Mouse (Mus musculus) liver, embryonic 16.5 days (tissue): ENCODE measurements at regions not wholly inside any gene's neighbourhood (a gene's known extent, or its start where the extent isn't known, plus 50 kb on each side); places are given as distances from the start of the nearest gene placed in this dataset.

Experiments used
- ATAC-seq: fragments of 200-750 bp; cut with Nextera tagmentation; 2 replicates; pipeline ENCODE4 v1.8.0; 2017; ENCODE audit warnings: low read depth, mild to moderate bottlenecking, moderate number of reproducible peaks, moderate library complexity
- H3K27ac ChIP-seq: fragments of 300-500 bp; sonication (generic); 2 replicates; pipeline ENCODE4 v1.5.1; 2014; ENCODE audit warnings: mild to moderate bottlenecking, low read length
- H3K27me3 ChIP-seq: fragments of 300-500 bp; sonication (generic); 2 replicates; pipeline ENCODE4 v1.6.1; 2014; ENCODE audit warnings: low read depth, low read length, mixed read lengths; ENCODE audit not compliant: control insufficient read depth, insufficient read depth
- H3K36me3 ChIP-seq: fragments of 300-500 bp; sonication (generic); 2 replicates; pipeline ENCODE4 v1.6.1; 2014; ENCODE audit warnings: mild to moderate bottlenecking; ENCODE audit not compliant: control insufficient read depth, insufficient read depth
- H3K4me1 ChIP-seq: fragments of 300-500 bp; sonication (generic); 2 replicates; pipeline ENCODE4 v1.6.1; 2014; ENCODE audit warnings: low read depth, low read length, mixed read lengths; ENCODE audit not compliant: control insufficient read depth
- H3K4me2 ChIP-seq: fragments of 300-500 bp; sonication (generic); 2 replicates; pipeline ENCODE4 v1.6.1; 2014; ENCODE audit warnings: low read depth, low read length, mixed read lengths
- H3K4me3 ChIP-seq: fragments of 300-500 bp; sonication (generic); 2 replicates; pipeline ENCODE4 v1.5.1; 2014; ENCODE audit warnings: low read depth, mild to moderate bottlenecking, low read length
- H3K9ac ChIP-seq: fragments of 300-500 bp; sonication (generic); 2 replicates; pipeline ENCODE4 v1.6.1; 2014; ENCODE audit warnings: low read depth, low read length
- H3K9me3 ChIP-seq: fragments of 300-500 bp; sonication (generic); replicated peaks from 2 replicates; pipeline ENCODE4 v1.6.1; 2016; ENCODE audit warnings: low read length; ENCODE audit not compliant: control insufficient read depth
- WGBS: fragments of 180-500 bp; shearing (Covaris S2); extraction: QIAGEN DNeasy Blood & Tissue Kit; methylation state at CpG from one replicate; pipeline ENCODE4 v1.1.7; 2014; ENCODE audit not compliant: insufficient replicate concordance; 5-methylcytosine and 5-hydroxymethylcytosine counted together

- H3K4me1 ChIP-seq = no peaks in the 10 kb centered on the region; the same call in 1 of the 2 replicates
- H3K4me2 ChIP-seq = no peak overlapping the region
- ATAC-seq = no peak
- H3K36me3 ChIP-seq = no peaks in the 10 kb centered on the region
- H3K27ac ChIP-seq = no peak overlapping the region
- no peak overlapping the region for H3K9ac ChIP-seq
- WGBS = 71% methylated on average over 13 of the region's 13 CpGs
- H3K27me3 ChIP-seq = no peaks in the 10 kb centered on the region
- no peak overlapping the region for H3K4me3 ChIP-seq
- no peaks in the 10 kb centered on the region for H3K9me3 ChIP-seq
These were observed 96.3 kb downstream of the Spry2 start for GRCm38 (mm10) chr14:105800142-105800925.

GRCm38 (mm10) chr14:105799401-105799861 lies 97.2 kb downstream of the Spry2 start:
- Histone ChIP-seq H3K27ac (no peak overlapping the region), H3K9me3 (no peaks in the 10 kb centered on the region), H3K36me3 (no peaks in the 10 kb centered on the region), H3K4me1 (no peaks in the 10 kb centered on the region; the same call in 1 of the 2 replicates), H3K4me2 (no peak overlapping the region), H3K4me3 (no peak overlapping the region), H3K27me3 (no peaks in the 10 kb centered on the region), H3K9ac (no peak overlapping the region)
- 58% methylated on average over 3 of the region's 3 CpGs for WGBS
- no peak for ATAC-seq

- WGBS = 42% methylated on average over 4 of the region's 4 CpGs
- Histone ChIP-seq H3K4me3 (no peak overlapping the region), H3K4me1 (no peaks in the 10 kb centered on the region), H3K27ac (no peak overlapping the region), H3K4me2 (no peak overlapping the region), H3K9ac (no peak overlapping the region), H3K9me3 (no peaks in the 10 kb centered on the region), H3K36me3 (no peaks in the 10 kb centered on the region), H3K27me3 (no peaks in the 10 kb centered on the region)
- no peak for ATAC-seq
These were observed 103.5 kb downstream of the Spry2 start for GRCm38 (mm10) chr14:105793010-105793702.

DNA sequence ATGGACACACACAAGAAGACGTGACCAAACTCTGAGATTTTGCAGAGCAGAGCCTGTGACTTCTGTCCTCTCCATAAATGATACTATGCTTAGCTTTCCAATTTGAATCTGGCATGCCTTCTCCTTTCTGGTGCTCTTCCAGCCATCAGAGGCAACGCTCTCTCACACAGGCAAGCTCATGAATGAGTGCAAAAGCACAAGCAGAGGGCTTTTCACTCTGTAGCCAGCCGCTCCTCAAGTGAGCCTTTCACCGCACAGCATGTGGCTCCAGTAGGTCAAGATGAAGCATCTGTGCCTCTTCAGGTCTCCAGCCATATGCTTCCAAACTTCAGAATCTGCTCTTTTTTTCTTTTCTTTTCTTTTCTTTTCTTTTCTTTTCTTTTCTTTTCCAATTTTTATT lies 106.2 kb downstream of the Spry2 start:
- Histone ChIP-seq H3K9ac (no peak overlapping the region), H3K27me3 (no peaks in the 10 kb centered on the region), H3K4me3 (no peak overlapping the region), H3K4me1 (no peaks in the 10 kb centered on the region), H3K36me3 (no peaks in the 10 kb centered on the region), H3K4me2 (no peak overlapping the region), H3K27ac (no peak overlapping the region), H3K9me3 (no peaks in the 10 kb centered on the region)
- ATAC-seq = no peak
- WGBS = 71% methylated on average over 4 of the region's 4 CpGs

GRCm38 (mm10) chr14:105783428-105783827 lies 113.2 kb downstream of the Spry2 start:
- Histone ChIP-seq H3K4me1 (no peaks in the 10 kb centered on the region), H3K9me3 (no peaks in the 10 kb centered on the region), H3K36me3 (no peaks in the 10 kb centered on the region), H3K27me3 (no peaks in the 10 kb centered on the region), H3K4me2 (no peak overlapping the region), H3K9ac (no peak overlapping the region), H3K4me3 (no peak overlapping the region), H3K27ac (no peak overlapping the region)
- ATAC-seq = no peak
- WGBS = 64% methylated on average over 5 of the region's 5 CpGs

DNA sequence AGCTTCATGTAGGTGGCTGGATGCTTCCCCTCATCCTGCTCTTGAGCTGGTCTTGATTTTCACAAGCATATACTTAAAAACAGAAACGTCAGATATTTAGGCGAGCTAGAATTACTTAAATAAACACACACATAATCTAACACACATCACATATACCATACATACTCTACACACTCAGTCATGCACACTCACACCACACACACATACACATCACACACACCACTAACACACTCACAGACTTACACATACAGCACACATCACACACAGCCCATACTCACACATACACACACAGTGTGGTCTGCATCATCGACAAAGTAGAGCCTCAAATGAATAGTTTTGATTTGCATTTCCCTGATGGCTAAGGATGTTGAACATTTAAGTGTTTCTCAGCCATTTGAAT lies 116.9 kb downstream of the Spry2 start:
- H3K9me3 ChIP-seq = no peaks in the 10 kb centered on the region
- no peak for ATAC-seq
- no peaks in the 10 kb centered on the region for H3K4me1 ChIP-seq
- H3K27me3 ChIP-seq = no peaks in the 10 kb centered on the region
- no peak overlapping the region for H3K4me3 ChIP-seq
- 55% methylated on average over 3 of the region's 3 CpGs for WGBS
- no peak overlapping the region for H3K4me2 ChIP-seq
- no peak overlapping the region for H3K9ac ChIP-seq
- H3K27ac ChIP-seq = no peak overlapping the region
- H3K36me3 ChIP-seq = no peaks in the 10 kb centered on the region

DNA sequence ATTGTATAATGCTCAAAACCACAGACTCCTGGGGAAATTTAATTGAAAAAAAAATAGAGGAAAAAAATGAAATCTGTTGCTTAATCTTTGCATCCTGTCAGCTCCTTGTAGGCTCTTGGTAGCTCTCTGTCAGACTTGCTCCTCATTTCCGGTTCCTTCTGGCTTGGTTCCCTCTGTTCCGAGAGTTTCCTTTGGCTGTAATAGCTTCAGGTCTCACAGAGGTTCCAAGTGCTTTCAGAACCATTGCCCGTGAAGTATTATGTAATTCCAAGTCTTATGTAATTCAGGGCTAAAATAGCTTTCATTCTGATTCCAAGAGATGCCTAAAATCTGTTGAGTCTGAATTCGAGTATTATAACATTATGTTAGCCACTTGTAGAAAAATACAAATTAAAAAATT lies 117.3 kb downstream of the Spry2 start:
- Histone ChIP-seq H3K36me3 (no peaks in the 10 kb centered on the region), H3K27ac (no peak overlapping the region), H3K4me2 (no peak overlapping the region), H3K27me3 (no peaks in the 10 kb centered on the region), H3K9ac (no peak overlapping the region), H3K4me1 (no peaks in the 10 kb centered on the region), H3K4me3 (no peak overlapping the region), H3K9me3 (no peaks in the 10 kb centered on the region)
- no peak for ATAC-seq
- WGBS = 35% methylated on average over 4 of the region's 4 CpGs

- Histone ChIP-seq H3K27ac (no peak overlapping the region), H3K4me2 (no peak overlapping the region), H3K9me3 (no peaks in the 10 kb centered on the region), H3K27me3 (no peaks in the 10 kb centered on the region), H3K9ac (no peak overlapping the region), H3K4me1 (no peaks in the 10 kb centered on the region), H3K36me3 (no peaks in the 10 kb centered on the region), H3K4me3 (no peak overlapping the region)
- ATAC-seq = no peak
- WGBS = 81% methylated on average over 12 of the region's 12 CpGs
These were observed 122.9 kb downstream of the Spry2 start for GRCm38 (mm10) chr14:105773674-105774073.

DNA sequence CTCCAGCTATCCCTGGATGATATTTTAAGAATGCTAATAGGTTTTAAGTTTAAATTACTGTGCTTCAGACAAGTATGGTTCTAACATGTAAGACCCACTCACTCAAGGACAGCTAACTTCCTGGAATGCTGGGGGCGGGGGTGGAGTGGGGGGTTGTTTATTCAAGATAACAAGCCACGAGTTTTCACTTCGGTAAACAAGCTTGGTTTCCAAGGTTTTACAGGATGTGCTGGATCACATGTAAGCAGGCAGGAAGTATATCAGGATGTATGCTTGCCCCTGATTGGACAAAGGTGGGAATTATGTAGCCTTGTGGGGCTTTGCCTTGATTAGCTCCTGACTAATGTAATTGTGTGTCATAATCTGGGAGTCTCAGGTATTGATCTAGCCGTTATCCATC lies 129.5 kb downstream of the Spry2 start:
- Histone ChIP-seq H3K27me3 (no peaks in the 10 kb centered on the region), H3K9me3 (no peaks in the 10 kb centered on the region), H3K4me3 (no peak overlapping the region), H3K4me1 (no peaks in the 10 kb centered on the region), H3K9ac (no peak overlapping the region), H3K27ac (no peak overlapping the region), H3K4me2 (no peak overlapping the region), H3K36me3 (no peaks in the 10 kb centered on the region)
- WGBS = 24% methylated on average over 4 of the region's 4 CpGs
- ATAC-seq = no peak
